Mouse (Mus musculus) kidney, adult 2 months (tissue): ENCODE measurements around the gene Fut11.

Source experiments
- CTCF ChIP-seq: fragments of 200-500 bp; conservative IDR thresholded peaks from 2 replicates; pipeline ENCODE4 v1.5.1; 2011; ENCODE audit warnings: low read depth, mild to moderate bottlenecking, control low read depth, low read length, moderate library complexity, mixed read lengths; ENCODE audit not compliant: insufficient read depth, insufficient read length
- POLR2A ChIP-seq: fragments of 200-500 bp; IDR thresholded peaks from one replicate; pipeline ENCODE4 v1.6.1; 2011; ENCODE audit warnings: low read depth, low read length, control low read depth

- TF ChIP-seq CTCF (no peak), POLR2A (no peak)
Measured at GRCm38 (mm10) chr14:20700362-20700761, 5.6 kb downstream of the Fut11 start.
